Mouse (Mus musculus) layer of hippocampus, adult 11-12 months (tissue): ENCODE results near the gene Olfr1367.

ENCODE experiments used
- DNase-seq: peaks from one replicate; pipeline ENCODE4 v3.0.0; 2022; ENCODE audit warnings: low spot score

Gene Olfr1367

DNA sequence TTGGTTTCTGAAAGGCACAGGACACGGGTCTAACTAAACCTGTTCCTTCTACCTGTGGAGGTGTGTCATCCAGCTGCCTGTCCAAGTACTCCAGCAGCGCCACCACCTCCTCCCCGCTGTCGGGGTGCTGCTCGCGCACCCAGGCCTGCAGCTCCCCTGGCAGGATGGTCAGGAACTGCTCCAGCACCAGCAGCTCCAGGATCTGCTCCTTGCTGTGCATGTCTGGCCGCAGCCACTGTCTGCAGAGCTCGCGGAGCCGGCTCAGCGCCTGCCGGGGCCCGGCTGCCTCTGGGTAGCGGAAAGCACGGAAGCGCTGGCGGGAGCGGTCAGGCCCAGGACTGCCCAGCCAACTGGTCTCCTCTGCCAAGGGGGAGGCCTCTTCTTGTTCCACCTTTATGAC lies 49.3 kb downstream of the Olfr1367 start:
- peak; percentile 4 for DNase-seq

- no peak for DNase-seq
These were observed 50.8 kb downstream of the Olfr1367 start for GRCm38 (mm10) chr13:21397486-21397885.
